Mouse (Mus musculus): ENCODE measurements around the gene Cfap97d2. TPM values are rescaled to one million over a fixed set of nuclear protein-coding genes. Genes with fewer than 3 reads are reported as not detected.

Gene Cfap97d2
- not detected in 2 replicates for polyA plus RNA-seq (2012)

DNA sequence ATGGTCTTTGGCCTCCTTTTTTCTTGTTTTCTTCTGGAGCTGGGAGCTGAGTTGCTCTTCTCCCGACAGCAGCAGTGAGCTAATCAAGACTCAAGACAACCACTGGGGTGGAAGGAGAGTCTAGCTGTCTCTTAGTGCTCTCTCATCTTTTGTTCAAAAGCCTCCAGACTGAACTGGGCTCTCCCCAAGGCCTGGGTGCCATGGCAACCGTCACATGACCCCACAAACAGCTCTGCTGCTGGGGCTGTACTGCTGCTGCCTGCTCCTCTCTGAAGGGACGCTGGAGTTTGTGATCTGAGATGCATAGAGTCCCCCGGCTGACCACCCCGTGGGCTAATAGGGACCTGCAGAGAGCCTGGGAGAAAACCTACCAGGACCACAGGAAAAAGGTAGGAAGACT, at the start of gene Cfap97d2:
Gene Cfap97d2 (plus strand): TSS at position 222 of the 400 bp plus-strand sequence.
- no peak for TF ChIP-seq GATA1 (IDR thresholded peaks at IDR 0.05; ENCODE audit: low read length)

DNA sequence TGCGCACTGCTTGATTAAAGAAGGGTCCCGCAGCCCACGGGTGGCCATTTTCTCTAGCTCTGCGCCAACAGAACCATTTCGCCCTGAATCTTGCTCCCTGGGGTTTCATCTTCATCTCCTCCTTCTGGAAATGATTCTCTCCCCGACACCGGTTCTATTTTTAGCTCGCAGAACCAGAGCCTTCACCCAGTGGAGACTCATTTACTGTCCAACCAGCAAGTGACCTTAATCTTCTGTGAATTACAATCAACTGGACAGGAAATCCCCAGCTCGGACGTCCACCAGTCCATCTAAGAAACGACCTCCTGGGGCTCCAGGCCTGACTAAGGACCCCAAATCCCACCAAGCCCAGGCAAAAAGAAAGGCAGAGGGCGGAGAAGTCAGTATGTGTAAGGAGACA, 48.2 kb upstream of the Cfap97d2 start:
- TF ChIP-seq GATA1 (IDR thresholded peaks at IDR 0.05; ENCODE audit: low read length): no peak

DNA sequence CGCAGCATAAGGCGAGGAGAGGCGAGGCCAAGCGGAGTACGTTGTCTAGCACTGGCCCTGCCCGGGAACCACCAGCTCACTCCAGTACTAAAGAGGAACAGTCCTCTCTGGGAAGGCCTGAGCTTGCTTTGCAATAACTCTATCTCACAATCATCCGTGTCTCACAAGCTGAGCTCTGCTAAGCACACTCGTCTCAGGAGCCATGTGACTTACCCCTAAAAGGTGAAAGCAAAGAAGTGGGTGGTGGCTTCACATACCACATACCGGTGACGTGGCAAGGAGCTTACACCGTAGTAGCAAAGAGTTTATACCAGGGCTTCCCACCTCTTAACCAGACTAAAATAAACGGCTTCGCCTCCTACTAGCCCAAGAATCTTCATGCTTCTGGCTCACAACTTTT, 45.4 kb upstream of the Cfap97d2 start:
- no peak for TF ChIP-seq GATA1 (IDR thresholded peaks at IDR 0.05; ENCODE audit: low read length)

GRCm38 (mm10) chr8:13664711-13665210, 40.9 kb upstream of the Cfap97d2 start:
- no peak for TF ChIP-seq GATA1 (IDR thresholded peaks at IDR 0.05; ENCODE audit: low read length)

DNA sequence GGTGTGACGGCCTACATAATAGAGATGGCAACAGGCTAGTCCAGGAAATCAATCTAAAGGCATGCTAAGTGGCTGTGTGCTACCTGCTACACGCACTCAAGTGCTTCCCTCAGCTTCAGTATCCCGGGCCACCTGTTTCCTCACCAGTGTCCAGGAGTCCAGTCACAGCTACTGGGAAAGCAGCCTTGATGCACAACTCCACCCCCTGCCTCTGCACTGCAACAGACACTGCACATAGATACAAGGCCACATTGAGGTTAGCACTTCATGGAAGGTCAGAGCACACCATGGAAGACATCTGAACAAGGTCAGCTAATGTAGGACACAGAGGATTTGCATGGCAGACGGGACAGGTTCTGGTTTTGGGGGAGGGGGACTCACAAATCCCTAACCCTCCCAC, 40.2 kb upstream of the Cfap97d2 start:
- TF ChIP-seq GATA1 (IDR thresholded peaks at IDR 0.05; ENCODE audit: low read length): no peak

DNA sequence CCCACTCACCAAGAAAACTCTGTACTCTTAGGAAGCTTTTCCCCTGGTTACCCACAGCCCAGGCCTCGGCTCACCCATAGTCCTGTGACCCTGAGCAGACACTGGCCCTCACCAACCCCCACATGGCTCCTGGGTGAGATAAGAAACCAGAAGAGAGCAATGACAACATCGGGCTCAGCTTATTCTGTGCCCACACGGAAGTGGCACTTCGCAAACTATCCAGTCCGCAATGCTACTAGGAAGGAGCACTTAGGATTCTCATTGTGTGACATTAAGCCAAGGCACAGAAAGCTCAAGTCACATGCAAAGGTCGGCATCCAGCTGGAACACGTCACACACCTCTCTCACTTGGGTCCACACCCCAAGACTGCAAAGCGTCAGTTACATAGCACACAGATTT, 39.7 kb upstream of the Cfap97d2 start:
- TF ChIP-seq GATA1 (IDR thresholded peaks at IDR 0.05; ENCODE audit: low read length): no peak

DNA sequence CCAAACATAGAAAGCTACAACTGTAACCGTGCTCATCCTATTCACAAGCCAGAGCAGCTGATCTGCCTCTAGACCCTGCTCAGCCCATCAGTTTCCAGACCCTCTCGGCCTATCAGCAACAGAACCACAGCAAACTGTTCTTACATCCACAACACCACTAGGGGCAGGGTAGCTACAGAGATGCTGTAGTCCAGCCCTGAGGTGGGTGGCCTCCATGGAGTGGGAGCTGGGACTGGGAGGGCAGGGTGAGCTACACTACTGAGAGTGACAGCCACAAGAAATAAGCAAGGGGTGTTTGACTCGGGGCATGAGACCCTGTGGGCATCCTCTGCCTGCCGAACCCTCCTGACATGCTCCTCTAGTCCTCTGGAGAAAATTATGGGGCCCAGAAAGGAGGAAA, 37.8 kb upstream of the Cfap97d2 start:
- no peak for TF ChIP-seq GATA1 (IDR thresholded peaks at IDR 0.05; ENCODE audit: low read length)

DNA sequence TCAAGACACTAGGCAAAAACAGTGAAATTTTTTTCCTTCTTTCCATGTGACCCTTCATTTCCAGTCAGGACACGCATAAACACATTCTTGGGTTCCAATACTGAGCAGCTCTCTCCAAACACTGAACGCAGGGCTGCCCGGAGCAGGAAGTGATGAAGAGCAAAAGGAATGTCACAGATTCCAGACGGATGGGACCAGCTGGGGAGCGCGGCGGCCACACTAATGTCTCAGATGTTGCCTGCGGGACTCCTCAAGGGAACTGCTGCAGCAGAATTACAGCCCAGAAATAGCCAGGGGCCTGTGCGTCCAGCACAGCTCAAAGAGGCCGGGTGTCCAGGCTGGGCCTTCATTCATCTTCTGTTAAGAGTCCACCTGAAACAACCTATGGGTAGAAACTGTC, 37.3 kb upstream of the Cfap97d2 start:
- no peak for TF ChIP-seq GATA1 (IDR thresholded peaks at IDR 0.05; ENCODE audit: low read length)

GRCm38 (mm10) chr8:13670011-13670471, 35.6 kb upstream of the Cfap97d2 start:
- TF ChIP-seq GATA1 (IDR thresholded peaks at IDR 0.05; ENCODE audit: low read length): no peak

GRCm38 (mm10) chr8:13671246-13672003, 34.3 kb upstream of the Cfap97d2 start:
- no peak for TF ChIP-seq GATA1 (IDR thresholded peaks at IDR 0.05; ENCODE audit: low read length)

GRCm38 (mm10) chr8:13673215-13673614, 32.5 kb upstream of the Cfap97d2 start:
- TF ChIP-seq GATA1 (IDR thresholded peaks at IDR 0.05; ENCODE audit: low read length): no peak

GRCm38 (mm10) chr8:13674294-13675010, 31.2 kb upstream of the Cfap97d2 start:
- TF ChIP-seq GATA1 (IDR thresholded peaks at IDR 0.05; ENCODE audit: low read length): no peak

GRCm38 (mm10) chr8:13675121-13675520, 30.6 kb upstream of the Cfap97d2 start:
- no peak for TF ChIP-seq GATA1 (IDR thresholded peaks at IDR 0.05; ENCODE audit: low read length)

GRCm38 (mm10) chr8:13675524-13675923, 30.2 kb upstream of the Cfap97d2 start:
- TF ChIP-seq GATA1 (IDR thresholded peaks at IDR 0.05; ENCODE audit: low read length): no peak

GRCm38 (mm10) chr8:13676302-13676700, 29.4 kb upstream of the Cfap97d2 start:
- no peak for TF ChIP-seq GATA1 (IDR thresholded peaks at IDR 0.05; ENCODE audit: low read length)

DNA sequence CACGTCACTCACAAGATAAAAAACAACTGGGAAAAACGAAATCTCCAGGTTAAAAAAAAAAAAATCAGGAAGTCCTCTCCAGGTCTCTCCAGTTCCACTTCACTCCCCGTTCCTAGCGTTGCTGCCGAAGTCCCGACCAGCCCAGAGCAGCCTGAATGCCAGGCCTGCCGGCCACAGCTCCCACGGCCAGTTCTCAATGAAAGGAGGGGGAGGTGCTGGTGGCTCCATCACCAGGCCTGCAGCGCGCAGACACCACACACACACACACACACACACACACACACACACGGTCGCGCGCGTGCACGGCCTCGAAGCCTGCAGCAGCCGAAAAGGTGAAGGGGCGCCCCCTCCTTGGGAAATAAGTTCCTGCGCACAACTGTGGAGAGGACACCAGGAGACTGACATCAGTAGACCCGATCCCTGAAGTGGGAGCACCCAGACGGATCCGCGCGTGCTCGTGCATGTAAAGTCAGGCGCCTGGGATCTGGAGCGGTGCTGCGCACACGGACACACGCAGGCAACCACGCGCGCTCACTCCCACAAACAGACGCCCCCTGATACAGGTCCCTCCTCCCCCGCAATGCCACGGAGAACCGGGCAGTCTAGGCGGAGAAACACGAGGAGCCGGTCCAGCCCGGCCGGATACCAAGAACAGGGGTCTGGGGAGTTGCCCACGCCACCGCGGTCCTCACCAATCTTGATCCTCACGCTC, 28.8 kb upstream of the Cfap97d2 start:
- TF ChIP-seq GATA1 (IDR thresholded peaks at IDR 0.05; ENCODE audit: low read length): no peak
